Mouse (Mus musculus) neural tube, embryonic 10.5 days (tissue): ENCODE results near the gene Mroh8.
"Not testable (repeated sequence)": the region's sequence is repeated elsewhere in the genome, so short reads cannot be mapped to it uniquely, and the experiment has no call there.

Source experiments
- DNase-seq: peaks from one replicate; pipeline ENCODE4 v3.0.0-alpha.2; 2017; ENCODE audit warnings: low spot score; ENCODE audit errors: extremely low spot score

Gene Mroh8

GRCm38 (mm10) chr2:157292093-157292492, 12.7 kb upstream of the Mroh8 start:
- peak; percentile 51 for DNase-seq

GRCm38 (mm10) chr2:157288996-157289395, 9.6 kb upstream of the Mroh8 start:
- DNase-seq: no peak

- no peak for DNase-seq
Observed at GRCm38 (mm10) chr2:157287542-157287941, 8.2 kb upstream of the Mroh8 start.

GRCm38 (mm10) chr2:157283321-157283720, 4.0 kb upstream of the Mroh8 start:
- DNase-seq: no peak

- peak; percentile 97 for DNase-seq
Observed at GRCm38 (mm10) chr2:157278717-157279415, 483 bp downstream of the Mroh8 start, which contains the start of gene Rpn2. TSS of gene Rpn2 (plus strand) at chr2:157279017.

GRCm38 (mm10) chr2:157263832-157264231, 15.5 kb downstream of the Mroh8 start:
- no peak for DNase-seq

GRCm38 (mm10) chr2:157263101-157263500, 16.2 kb downstream of the Mroh8 start:
- no peak for DNase-seq

GRCm38 (mm10) chr2:157262506-157262905, 16.8 kb downstream of the Mroh8 start:
- no peak for DNase-seq

- DNase-seq: no peak
Observed at GRCm38 (mm10) chr2:157261930-157262329, 17.4 kb downstream of the Mroh8 start.

GRCm38 (mm10) chr2:157259720-157260119, 19.6 kb downstream of the Mroh8 start:
- peak; percentile 62 for DNase-seq

GRCm38 (mm10) chr2:157248111-157248510, 31.2 kb downstream of the Mroh8 start:
- no peak for DNase-seq

GRCm38 (mm10) chr2:157245603-157246002, 33.7 kb downstream of the Mroh8 start:
- DNase-seq: no peak

GRCm38 (mm10) chr2:157245001-157245400, 34.3 kb downstream of the Mroh8 start:
- DNase-seq: no peak

- no peak for DNase-seq
Observed at GRCm38 (mm10) chr2:157235946-157236345, 43.4 kb downstream of the Mroh8 start.

- DNase-seq: not testable (repeated sequence)
Observed at GRCm38 (mm10) chr2:157221916-157222315, 57.4 kb downstream of the Mroh8 start.

- no peak for DNase-seq
Observed at GRCm38 (mm10) chr2:157220108-157220507, 59.2 kb downstream of the Mroh8 start.

- DNase-seq: no peak
Observed at GRCm38 (mm10) chr2:157211731-157212130, 67.6 kb downstream of the Mroh8 start.

- peak; percentile 96 for DNase-seq
Observed at GRCm38 (mm10) chr2:157204366-157205218, 74.8 kb downstream of the Mroh8 start, which contains the start of gene Rbl1. TSS of gene Rbl1 (minus strand) at chr2:157204534.

- no peak for DNase-seq
Observed at GRCm38 (mm10) chr2:157203459-157204365, 75.6 kb downstream of the Mroh8 start.

- DNase-seq: no peak
Observed at GRCm38 (mm10) chr2:157203026-157203425, 76.3 kb downstream of the Mroh8 start.

- DNase-seq: no peak
Observed at GRCm38 (mm10) chr2:157202361-157202760, 77.0 kb downstream of the Mroh8 start.
